Mouse (Mus musculus) G1E (cell line): Measurements from ENCODE around the gene Zfp42.
"Not testable (repeated sequence)": the region's sequence is repeated elsewhere in the genome, so short reads cannot be mapped to it uniquely, and the experiment has no call there.

Experiments used
- CTCF ChIP-seq: IDR thresholded peaks from 2 replicates; pipeline ENCODE4 v1.5.1; 2012; ENCODE audit warnings: low read depth, low read length, inconsistent platforms, mixed read lengths
- GATA1 ChIP-seq: IDR thresholded peaks from 2 replicates; pipeline ENCODE4 v1.6.1; 2012; ENCODE audit warnings: borderline replicate concordance, low read length, inconsistent platforms, mixed read lengths
- POLR2AphosphoS5 ChIP-seq: IDR thresholded peaks from 2 replicates; pipeline ENCODE4 v1.6.1; 2012; ENCODE audit warnings: low read depth, low read length, inconsistent platforms; ENCODE audit not compliant: insufficient replicate concordance
- TAL1 ChIP-seq: conservative IDR thresholded peaks from 2 replicates; pipeline ENCODE4 v1.6.1; 2012; ENCODE audit warnings: low read depth, low read length, inconsistent platforms, mixed read lengths

DNA sequence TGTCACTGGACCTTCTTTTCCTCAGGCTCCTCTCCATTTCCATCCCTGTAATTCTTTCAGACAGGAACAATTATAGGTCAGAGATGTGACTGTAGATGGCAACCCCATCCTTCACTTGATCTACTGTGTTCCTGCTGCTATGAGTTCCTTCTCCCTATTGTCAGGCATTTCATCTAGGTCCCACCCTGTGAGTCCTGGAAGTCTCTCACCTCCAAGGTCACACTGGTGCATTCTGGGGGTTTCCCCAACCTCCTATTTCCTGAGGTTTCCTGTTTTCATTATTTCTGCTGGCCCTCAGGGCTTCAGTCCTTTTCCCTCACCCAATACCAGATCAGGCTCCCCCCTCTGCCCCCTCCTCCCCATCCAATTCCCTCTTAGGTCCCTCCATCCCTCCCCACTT lies 45.5 kb upstream of the Zfp42 start:
- not testable (repeated sequence) for TF ChIP-seq CTCF, POLR2AphosphoS5, GATA1, TAL1
